Mouse (Mus musculus): ENCODE data around the gene Tcea2. TPM values are rescaled to one million over a fixed set of nuclear protein-coding genes. Genes with fewer than 3 reads are reported as not detected.
A peak's percentile ranks its signal among the peaks of the same experiment; 100 is the strongest.

The Tcea2 gene
- polyA plus RNA-seq, 1 experiment from 2014 or later = 12.1 TPM

DNA sequence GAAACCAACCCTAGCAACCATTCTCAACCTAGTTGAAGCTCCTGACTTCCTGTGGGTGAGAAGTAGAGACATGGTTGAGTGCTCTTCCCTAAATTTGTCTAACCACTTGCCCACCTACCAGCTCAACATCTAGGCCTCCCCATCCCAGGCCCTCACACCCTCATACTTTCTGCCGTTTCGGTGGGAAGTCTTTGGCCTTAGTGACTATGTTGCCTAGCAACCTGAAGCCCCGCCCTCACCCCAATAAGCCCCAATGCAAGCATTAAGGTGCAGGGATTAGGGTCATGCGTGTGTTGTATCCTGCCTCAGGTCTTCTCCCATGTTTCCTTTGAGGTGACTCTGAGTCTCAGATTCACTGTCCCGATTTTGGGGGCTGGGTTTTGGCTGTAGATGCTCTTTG, 18.1 kb downstream of the Tcea2 start, which contains the start of gene Lkaaear1:
TSS of gene Lkaaear1 (minus strand) at position 202 of the 400 bp plus-strand sequence.
- Histone ChIP-seq H3K4me3 (ENCODE audit: low read depth, low read length) (no peak within 1 kb of the TSS), H3K27ac (ENCODE audit: low read depth, low read length) (no peak within 1 kb of the TSS), H3K36me3 (ENCODE audit: control insufficient read depth, insufficient read depth, low read length) (no peaks in the 10 kb centered on the region), H3K9ac (ENCODE audit: low read depth, low read length) (no peak within 1 kb of the TSS), H3K27me3 (replicated peaks; ENCODE audit: control insufficient read depth, insufficient read depth, low read length) (0 out of 2 replicates have a peak, but pooled peaks cover 2% of the 10 kb centered on the region), H3K4me2 (no peak within 1 kb of the TSS), H3K4me1 (replicated peaks; ENCODE audit: control insufficient read depth, insufficient read depth, low read length) (no peaks in the 10 kb centered on the region), H3K9me3 (ENCODE audit: control insufficient read depth, low read length) (no peaks in the 10 kb centered on the region)
- no peak for ATAC-seq (replicated peaks; ENCODE audit: low FRiP score)
- WGBS = 61% methylated on average over 5 of the region's 5 CpGs
- DNase-seq (ENCODE audit: low spot score) = no peak

DNA sequence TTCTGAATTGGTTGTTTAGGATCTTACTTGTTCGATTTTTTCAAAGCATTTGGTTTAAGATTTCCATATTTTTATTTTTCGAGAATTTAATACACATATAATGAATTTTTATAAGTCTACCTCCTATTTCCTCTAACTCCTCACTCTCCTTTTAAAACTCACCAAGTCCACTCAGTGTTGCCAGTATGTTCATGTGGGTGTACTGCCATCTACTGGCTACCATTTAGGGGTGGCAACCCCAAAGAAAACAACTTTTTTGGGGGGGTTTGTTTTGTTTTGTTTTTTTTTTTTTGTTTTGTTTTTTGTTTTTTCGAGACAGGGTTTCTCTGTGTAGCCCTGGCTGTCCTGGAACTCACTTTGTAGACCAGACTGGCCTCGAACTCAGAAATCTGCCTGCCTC, 26.6 kb downstream of the Tcea2 start:
- Histone ChIP-seq H3K4me3 (ENCODE audit: low read depth, low read length) (no peak overlapping the region), H3K36me3 (ENCODE audit: control insufficient read depth, insufficient read depth, low read length) (no peaks in the 10 kb centered on the region), H3K9me3 (ENCODE audit: control insufficient read depth, low read length) (no peaks in the 10 kb centered on the region), H3K27ac (ENCODE audit: low read depth, low read length) (no peak overlapping the region), H3K4me1 (replicated peaks; ENCODE audit: control insufficient read depth, insufficient read depth, low read length) (no peaks in the 10 kb centered on the region), H3K9ac (ENCODE audit: low read depth, low read length) (no peak overlapping the region), H3K4me2 (no peak overlapping the region), H3K27me3 (replicated peaks; ENCODE audit: control insufficient read depth, insufficient read depth, low read length) (no peaks in the 10 kb centered on the region)
- WGBS = 15% methylated on average over 3 of the region's 4 CpGs
- DNase-seq (ENCODE audit: low spot score) (no peak), ATAC-seq (replicated peaks; ENCODE audit: low FRiP score) (no peak)

DNA sequence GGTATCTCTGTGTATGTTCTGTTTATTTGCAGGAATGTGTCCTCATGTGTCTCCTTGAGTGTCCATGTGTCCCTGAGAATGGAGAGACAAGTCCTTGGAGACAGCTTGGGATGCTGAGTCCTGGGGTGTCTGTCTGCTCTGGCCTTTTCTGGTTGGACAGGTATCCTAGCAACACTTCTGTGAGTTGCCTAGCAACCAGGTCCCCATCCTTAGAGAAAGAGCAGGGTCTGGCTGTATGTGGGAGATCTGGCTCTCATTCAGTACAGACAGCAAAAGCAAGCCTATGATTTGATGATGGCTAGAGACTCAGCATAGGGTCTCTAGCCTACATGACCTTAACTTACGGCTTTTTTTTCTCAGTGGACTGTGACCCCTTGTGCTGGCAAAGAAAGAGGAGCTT, 33.6 kb downstream of the Tcea2 start:
- Histone ChIP-seq H3K36me3 (ENCODE audit: control insufficient read depth, insufficient read depth, low read length) (no peaks in the 10 kb centered on the region), H3K4me1 (replicated peaks; ENCODE audit: control insufficient read depth, insufficient read depth, low read length) (0 out of 2 replicates have a peak, but pooled peaks cover 3% of the 10 kb centered on the region), H3K27me3 (replicated peaks; ENCODE audit: control insufficient read depth, insufficient read depth, low read length) (no peaks in the 10 kb centered on the region), H3K9me3 (ENCODE audit: control insufficient read depth, low read length) (no peaks in the 10 kb centered on the region), H3K27ac (ENCODE audit: low read depth, low read length) (no peak overlapping the region), H3K4me2 (no peak overlapping the region), H3K9ac (ENCODE audit: low read depth, low read length) (no peak overlapping the region), H3K4me3 (ENCODE audit: low read depth, low read length) (no peak overlapping the region)
- ATAC-seq (replicated peaks; ENCODE audit: low FRiP score) (no peak), DNase-seq (ENCODE audit: low spot score) (no peak)
- 79% methylated on average over 1 of the region's 1 CpGs for WGBS

DNA sequence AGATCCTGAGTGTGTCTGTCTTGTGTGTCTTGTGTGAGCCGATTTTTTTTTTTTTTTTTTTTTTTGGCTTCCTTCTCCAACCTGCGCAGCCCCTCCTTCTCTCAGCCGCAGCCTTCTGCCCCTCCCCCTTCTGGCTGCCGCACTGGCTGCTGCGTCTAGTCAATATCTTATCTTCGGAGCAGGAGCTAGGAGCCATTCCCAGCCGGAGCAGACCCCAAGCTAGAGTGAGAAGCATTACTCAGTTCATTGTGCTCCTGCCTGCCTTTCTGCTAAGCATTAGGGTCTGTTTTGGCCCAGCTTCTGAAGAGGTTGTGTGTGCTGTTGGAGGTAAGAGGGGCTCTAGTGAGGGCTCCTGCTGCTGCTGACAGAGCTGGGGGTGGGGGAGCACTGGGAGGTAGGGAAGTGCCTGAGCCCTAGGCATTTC, 34.8 kb downstream of the Tcea2 start, which contains the start of gene Oprl1:
TSS of gene Oprl1 (plus strand) at position 114 of the 424 bp plus-strand sequence.
- 0 out of 2 replicates have a peak, but pooled peaks cover 3% of the 10 kb centered on the region for H3K4me1 ChIP-seq (replicated peaks; ENCODE audit: control insufficient read depth, insufficient read depth, low read length)
- ATAC-seq (replicated peaks; ENCODE audit: low FRiP score) (peak; percentile 60), DNase-seq (ENCODE audit: low spot score) (peak; percentile 54)
- no peaks in the 10 kb centered on the region for H3K36me3 ChIP-seq (ENCODE audit: control insufficient read depth, insufficient read depth, low read length)
- H3K4me3 ChIP-seq (ENCODE audit: low read depth, low read length) = peak within 1 kb of the TSS; percentile 15; the same call in 1 of the 2 replicates
- peak within 1 kb of the TSS; percentile 40 for H3K4me2 ChIP-seq
- no peak within 1 kb of the TSS for H3K27ac ChIP-seq (ENCODE audit: low read depth, low read length)
- no peaks in the 10 kb centered on the region for H3K27me3 ChIP-seq (replicated peaks; ENCODE audit: control insufficient read depth, insufficient read depth, low read length)
- no peak within 1 kb of the TSS for H3K9ac ChIP-seq (ENCODE audit: low read depth, low read length)
- WGBS = 0% methylated on average over 7 of the region's 7 CpGs
- no peaks in the 10 kb centered on the region for H3K9me3 ChIP-seq (ENCODE audit: control insufficient read depth, low read length)

DNA sequence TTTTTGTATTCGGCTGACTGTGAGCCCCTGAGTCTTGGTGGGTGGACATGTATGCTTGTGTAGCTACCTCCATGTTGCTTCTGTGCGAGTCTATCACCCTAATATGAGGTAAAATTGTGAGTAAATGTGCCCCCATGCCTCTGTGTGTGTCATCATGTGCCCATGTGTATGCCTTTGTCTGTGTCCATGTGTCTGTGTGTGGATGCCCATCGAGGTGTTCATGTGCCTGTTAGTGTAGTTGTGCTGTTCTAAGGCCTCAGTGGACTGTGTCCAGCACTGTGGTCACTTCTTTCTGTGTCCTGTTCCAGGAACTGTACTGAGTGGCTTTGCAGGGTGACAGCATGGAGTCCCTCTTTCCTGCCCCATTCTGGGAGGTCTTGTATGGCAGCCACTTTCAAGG, 35.3 kb downstream of the Tcea2 start:
- peak overlapping the region; percentile 40 for H3K4me2 ChIP-seq
- 0 out of 2 replicates have a peak, but pooled peaks cover 3% of the 10 kb centered on the region for H3K4me1 ChIP-seq (replicated peaks; ENCODE audit: control insufficient read depth, insufficient read depth, low read length)
- no peak overlapping the region; the same call in 1 of the 2 replicates for H3K4me3 ChIP-seq (ENCODE audit: low read depth, low read length)
- no peak overlapping the region for H3K27ac ChIP-seq (ENCODE audit: low read depth, low read length)
- no peaks in the 10 kb centered on the region for H3K36me3 ChIP-seq (ENCODE audit: control insufficient read depth, insufficient read depth, low read length)
- DNase-seq (ENCODE audit: low spot score) = no peak
- 70% methylated on average over 3 of the region's 3 CpGs for WGBS
- no peaks in the 10 kb centered on the region for H3K9me3 ChIP-seq (ENCODE audit: control insufficient read depth, low read length)
- H3K27me3 ChIP-seq (replicated peaks; ENCODE audit: control insufficient read depth, insufficient read depth, low read length) = no peaks in the 10 kb centered on the region
- ATAC-seq (replicated peaks; ENCODE audit: low FRiP score) = no peak
- no peak overlapping the region for H3K9ac ChIP-seq (ENCODE audit: low read depth, low read length)

DNA sequence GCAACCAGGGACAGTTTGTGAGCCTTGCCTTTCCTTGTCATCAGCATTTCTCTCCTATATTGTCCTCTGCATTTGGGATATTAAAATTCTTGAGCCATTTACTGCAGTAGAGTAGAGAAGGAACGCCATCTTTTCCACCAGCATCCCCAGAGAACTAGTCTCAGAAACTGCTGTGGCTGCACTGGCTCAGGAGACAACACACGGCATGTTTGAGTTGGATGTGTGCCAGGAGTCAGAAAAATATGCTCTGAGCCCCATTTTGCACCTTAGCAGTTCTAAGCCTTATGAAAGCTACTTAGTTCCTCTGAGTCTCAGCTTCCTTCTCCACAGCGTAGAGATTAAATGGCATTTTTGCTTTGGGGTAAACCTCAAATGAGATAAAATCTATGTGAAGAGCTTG, 36.9 kb downstream of the Tcea2 start:
- Histone ChIP-seq H3K27me3 (replicated peaks; ENCODE audit: control insufficient read depth, insufficient read depth, low read length) (no peaks in the 10 kb centered on the region), H3K4me1 (replicated peaks; ENCODE audit: control insufficient read depth, insufficient read depth, low read length) (0 out of 2 replicates have a peak, but pooled peaks cover 3% of the 10 kb centered on the region), H3K9ac (ENCODE audit: low read depth, low read length) (no peak overlapping the region), H3K9me3 (ENCODE audit: control insufficient read depth, low read length) (no peaks in the 10 kb centered on the region), H3K4me2 (no peak overlapping the region), H3K36me3 (ENCODE audit: control insufficient read depth, insufficient read depth, low read length) (no peaks in the 10 kb centered on the region), H3K4me3 (ENCODE audit: low read depth, low read length) (no peak overlapping the region), H3K27ac (ENCODE audit: low read depth, low read length) (no peak overlapping the region)
- DNase-seq (ENCODE audit: low spot score) (no peak), ATAC-seq (replicated peaks; ENCODE audit: low FRiP score) (no peak)
- 65% methylated on average over 3 of the region's 3 CpGs for WGBS

DNA sequence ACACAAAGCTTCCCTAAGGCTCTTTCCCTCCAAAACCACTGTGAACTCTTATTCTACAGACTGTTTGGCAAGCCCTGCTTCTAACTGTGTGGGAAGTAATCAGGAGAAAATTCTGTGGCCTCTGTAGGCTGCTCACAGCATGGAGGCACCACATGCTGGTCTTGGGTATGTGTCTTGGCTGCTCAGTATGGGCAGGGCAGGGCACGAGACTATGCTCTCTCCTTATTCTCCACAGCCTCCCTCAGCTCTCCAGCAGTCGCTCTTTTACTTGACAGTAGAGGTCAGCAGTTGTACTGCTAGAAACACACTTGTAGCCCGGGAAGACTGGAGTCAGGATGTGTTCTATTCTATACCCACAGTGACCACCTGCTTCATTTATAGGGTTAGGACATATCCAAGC, 40.0 kb downstream of the Tcea2 start:
- 0 out of 2 replicates have a peak, but pooled peaks cover under 1% of the 10 kb centered on the region for H3K4me1 ChIP-seq (replicated peaks; ENCODE audit: control insufficient read depth, insufficient read depth, low read length)
- H3K9ac ChIP-seq (ENCODE audit: low read depth, low read length) = no peak overlapping the region
- DNase-seq (ENCODE audit: low spot score) (no peak), ATAC-seq (replicated peaks; ENCODE audit: low FRiP score) (no peak)
- no peaks in the 10 kb centered on the region for H3K27me3 ChIP-seq (replicated peaks; ENCODE audit: control insufficient read depth, insufficient read depth, low read length)
- H3K36me3 ChIP-seq (ENCODE audit: control insufficient read depth, insufficient read depth, low read length) = no peaks in the 10 kb centered on the region
- H3K27ac ChIP-seq (ENCODE audit: low read depth, low read length) = no peak overlapping the region
- no peaks in the 10 kb centered on the region for H3K9me3 ChIP-seq (ENCODE audit: control insufficient read depth, low read length)
- H3K4me3 ChIP-seq (ENCODE audit: low read depth, low read length) = no peak overlapping the region
- H3K4me2 ChIP-seq = no peak overlapping the region
- WGBS = 35% methylated on average over 3 of the region's 3 CpGs

DNA sequence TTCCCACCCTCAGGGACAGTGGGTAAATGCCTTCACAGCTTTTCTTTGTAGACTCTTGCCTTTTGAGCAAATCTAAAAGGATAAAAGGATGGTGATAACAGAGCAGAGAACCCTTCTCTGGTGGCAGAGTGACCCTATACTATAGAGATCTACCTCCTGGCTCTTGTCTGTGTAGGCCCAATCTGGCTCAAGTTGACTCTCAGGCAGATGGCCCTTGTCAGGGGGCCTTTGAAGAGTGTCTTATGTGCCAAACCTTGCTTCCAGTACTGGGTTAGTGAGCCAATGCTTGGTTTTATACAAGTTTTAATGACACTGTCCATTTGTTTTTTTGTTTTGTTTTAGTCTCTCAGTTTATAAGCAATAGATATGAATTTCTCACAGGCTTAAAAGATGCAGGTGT, 41.1 kb downstream of the Tcea2 start:
- no peak overlapping the region for H3K9ac ChIP-seq (ENCODE audit: low read depth, low read length)
- H3K4me2 ChIP-seq = no peak overlapping the region
- H3K27ac ChIP-seq (ENCODE audit: low read depth, low read length) = no peak overlapping the region
- no peaks in the 10 kb centered on the region for H3K4me1 ChIP-seq (replicated peaks; ENCODE audit: control insufficient read depth, insufficient read depth, low read length)
- H3K4me3 ChIP-seq (ENCODE audit: low read depth, low read length) = no peak overlapping the region
- DNase-seq (ENCODE audit: low spot score) (no peak), ATAC-seq (replicated peaks; ENCODE audit: low FRiP score) (no peak)
- no peaks in the 10 kb centered on the region for H3K36me3 ChIP-seq (ENCODE audit: control insufficient read depth, insufficient read depth, low read length)
- no peaks in the 10 kb centered on the region for H3K9me3 ChIP-seq (ENCODE audit: control insufficient read depth, low read length)
- no peaks in the 10 kb centered on the region for H3K27me3 ChIP-seq (replicated peaks; ENCODE audit: control insufficient read depth, insufficient read depth, low read length)

DNA sequence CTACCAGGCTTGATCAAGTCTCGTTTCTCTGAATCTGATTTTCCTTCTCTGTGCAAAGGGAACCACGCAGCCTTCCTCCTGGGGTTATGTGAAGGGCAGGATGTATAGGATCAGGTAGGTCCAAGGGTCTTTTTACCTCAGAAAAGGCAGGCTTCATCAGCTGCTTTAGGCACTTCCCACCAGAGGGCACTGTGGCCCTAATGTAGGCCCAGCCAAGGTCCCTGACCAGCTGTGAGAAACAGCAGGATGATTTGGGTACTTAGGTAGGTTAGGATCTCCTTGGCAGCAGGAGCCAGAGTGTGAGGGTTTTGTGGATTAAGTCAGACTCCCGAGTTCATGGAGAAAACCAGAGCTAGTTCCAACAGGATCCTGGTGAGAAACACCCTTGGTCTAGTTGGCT, 42.1 kb downstream of the Tcea2 start:
- Histone ChIP-seq H3K27me3 (replicated peaks; ENCODE audit: control insufficient read depth, insufficient read depth, low read length) (no peaks in the 10 kb centered on the region), H3K36me3 (ENCODE audit: control insufficient read depth, insufficient read depth, low read length) (no peaks in the 10 kb centered on the region), H3K4me3 (ENCODE audit: low read depth, low read length) (no peak overlapping the region), H3K9me3 (ENCODE audit: control insufficient read depth, low read length) (no peaks in the 10 kb centered on the region), H3K27ac (ENCODE audit: low read depth, low read length) (no peak overlapping the region), H3K9ac (ENCODE audit: low read depth, low read length) (no peak overlapping the region), H3K4me1 (replicated peaks; ENCODE audit: control insufficient read depth, insufficient read depth, low read length) (no peaks in the 10 kb centered on the region), H3K4me2 (no peak overlapping the region)
- 8% methylated on average over 3 of the region's 3 CpGs for WGBS
- no peak for DNase-seq (ENCODE audit: low spot score)
- no peak for ATAC-seq (replicated peaks; ENCODE audit: low FRiP score)
